Mouse (Mus musculus): ENCODE results near the gene Sema3g. TPM values are rescaled to one million over a fixed set of nuclear protein-coding genes. Genes with fewer than 3 reads are reported as not detected.
A peak's percentile ranks its signal among the peaks of the same experiment; 100 is the strongest.

Gene Sema3g
- polyA plus RNA-seq, 1 experiment from 2014 or later = 0.73 TPM

DNA sequence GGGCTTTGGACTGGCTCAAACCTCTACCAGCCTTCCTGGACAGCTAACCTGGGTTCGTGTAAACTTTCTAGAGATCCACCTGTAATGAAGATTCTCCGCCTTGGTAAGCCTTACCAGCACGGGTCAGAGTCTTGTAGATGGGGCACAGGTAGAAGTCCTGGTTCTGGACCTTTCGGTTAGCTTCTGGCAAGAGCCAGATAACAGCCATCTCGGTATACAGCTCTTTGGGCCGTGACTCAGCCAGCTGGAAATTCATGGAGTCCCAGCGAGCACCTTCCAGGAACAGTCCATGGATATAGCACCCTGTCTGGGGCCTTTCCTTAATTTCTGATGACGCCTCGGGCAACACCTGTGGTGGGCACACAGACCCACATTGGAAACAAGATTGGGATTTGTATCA, 43.3 kb downstream of the Sema3g start:
- Histone ChIP-seq H3K27ac (no peak overlapping the region), H3K9ac (no peak overlapping the region), H3K4me2 (no peak overlapping the region), H3K4me3 (replicated peaks) (no peak overlapping the region), H3K9me3 (no peaks in the 10 kb centered on the region), H3K27me3 (replicated peaks) (no peaks in the 10 kb centered on the region), H3K36me3 (peaks cover 54% of the 10 kb centered on the region), H3K4me1 (no peaks in the 10 kb centered on the region)
- peak; percentile 32; the same call in 1 of the 2 replicates for ATAC-seq (ENCODE audit: insufficient read depth, low FRiP score, low read depth)
- 88% methylated on average over 9 of the region's 9 CpGs for WGBS

DNA sequence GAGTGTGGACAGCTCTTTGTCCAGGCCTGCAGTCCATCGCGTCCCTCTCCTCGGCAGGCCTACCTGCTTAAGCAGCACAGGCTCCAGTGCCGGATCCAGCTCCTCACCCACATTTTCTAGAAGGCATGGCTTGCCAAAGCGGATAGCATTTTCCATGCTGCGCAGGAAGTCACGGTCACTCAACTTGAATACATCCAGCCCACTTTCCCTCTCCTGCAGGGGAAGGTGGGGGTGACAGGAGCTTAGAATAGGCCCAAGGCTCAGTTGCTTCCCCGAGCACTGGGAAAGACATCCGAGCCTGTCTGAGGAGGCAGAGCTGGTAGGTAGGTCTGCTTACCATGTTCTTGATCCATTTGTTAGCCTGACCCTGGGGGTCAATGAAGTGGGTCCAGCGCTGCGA, 50.0 kb downstream of the Sema3g start:
- 81% methylated on average over 11 of the region's 11 CpGs for WGBS

DNA sequence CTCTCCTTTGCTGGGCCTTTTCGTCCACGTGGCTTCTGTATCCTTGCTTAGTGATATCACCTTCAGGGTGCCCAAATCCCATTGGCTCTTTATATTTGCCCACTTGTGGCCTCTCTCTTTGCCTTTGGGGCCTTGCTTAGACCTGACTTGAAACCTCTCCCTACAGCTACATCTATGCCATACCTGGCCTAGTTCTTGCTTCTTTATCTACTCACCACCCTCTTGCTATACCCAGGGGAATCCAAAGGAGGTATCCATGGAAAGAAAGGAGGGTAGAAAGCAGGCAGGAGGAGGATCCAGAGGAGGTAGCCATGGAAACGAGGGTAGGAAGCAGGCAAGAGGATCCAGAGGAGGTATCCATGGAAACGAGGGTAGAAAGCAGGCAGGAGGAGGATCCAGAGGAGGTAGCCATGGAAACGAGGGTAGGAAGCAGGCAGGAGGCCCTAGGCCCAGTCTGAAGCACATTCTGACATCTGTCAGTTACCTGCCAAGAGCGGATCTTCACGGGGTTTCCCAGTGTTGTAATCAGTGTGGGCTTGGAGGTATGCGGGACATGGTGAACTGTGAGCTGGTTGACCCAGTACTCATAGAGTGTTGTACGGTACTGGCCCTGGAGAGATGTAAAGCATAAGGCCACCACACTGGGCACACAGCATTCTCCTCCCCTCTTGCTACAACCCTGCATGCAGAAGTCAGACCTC, 50.8 kb downstream of the Sema3g start:
- WGBS = 68% methylated on average over 9 of the region's 9 CpGs
- Histone ChIP-seq H3K36me3 (no peaks in the 10 kb centered on the region), H3K9me3 (no peaks in the 10 kb centered on the region), H3K9ac (no peak overlapping the region), H3K4me2 (peak overlapping the region; percentile 67), H3K4me1 (peaks cover 4% of the 10 kb centered on the region; the same call in 1 of the 2 replicates), H3K27ac (no peak overlapping the region), H3K27me3 (replicated peaks) (no peaks in the 10 kb centered on the region), H3K4me3 (replicated peaks) (no peak overlapping the region)
- no peak for ATAC-seq (ENCODE audit: insufficient read depth, low FRiP score, low read depth)

More for the DNA sequence above, 50.0 kb downstream of the Sema3g start:
- peaks cover 4% of the 10 kb centered on the region; the same call in 1 of the 2 replicates for H3K4me1 ChIP-seq
- H3K9ac ChIP-seq = no peak overlapping the region
- H3K27me3 ChIP-seq (replicated peaks) = no peaks in the 10 kb centered on the region
- H3K4me2 ChIP-seq = no peak overlapping the region
- H3K36me3 ChIP-seq = no peaks in the 10 kb centered on the region
- no peak overlapping the region for H3K4me3 ChIP-seq (replicated peaks)
- ATAC-seq (ENCODE audit: insufficient read depth, low FRiP score, low read depth) = no peak
- H3K9me3 ChIP-seq = no peaks in the 10 kb centered on the region
- no peak overlapping the region for H3K27ac ChIP-seq

DNA sequence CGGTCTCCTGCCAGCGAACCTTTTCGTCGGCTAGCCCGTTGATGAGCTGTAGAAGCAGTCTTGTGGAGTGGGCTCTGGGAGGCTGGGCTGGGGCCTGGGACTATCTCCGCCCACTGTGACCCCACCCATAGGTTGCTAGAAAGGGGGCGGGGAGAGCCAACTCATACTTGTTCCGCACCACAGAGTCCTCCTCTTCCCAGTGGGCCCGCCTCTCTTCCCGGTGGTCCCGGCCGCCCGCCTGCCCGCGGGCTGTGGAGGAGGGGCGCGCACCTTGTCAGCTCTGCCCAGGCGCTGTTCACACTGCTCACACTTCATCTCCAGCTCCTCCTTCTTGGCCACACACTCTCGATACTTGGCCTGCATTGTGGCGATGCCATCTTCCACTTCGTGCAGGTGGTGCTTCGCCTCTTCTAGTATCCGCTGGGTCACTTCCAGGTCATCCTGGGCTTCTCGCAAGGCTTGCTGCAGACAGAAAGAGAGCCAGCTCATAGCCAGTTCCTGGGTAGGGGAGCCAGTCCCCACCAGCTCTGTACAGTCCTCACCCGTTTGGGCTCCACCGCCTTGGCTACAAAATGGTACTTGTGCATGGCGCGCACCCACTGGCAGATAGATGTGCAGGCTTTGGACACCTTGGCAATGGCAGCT, 51.9 kb downstream of the Sema3g start:
- Histone ChIP-seq H3K4me2 (peak overlapping the region; percentile 67), H3K27me3 (replicated peaks) (no peaks in the 10 kb centered on the region), H3K9me3 (no peaks in the 10 kb centered on the region), H3K9ac (0 out of 2 replicates have a peak overlapping the region, but pooled peaks have one; percentile 17), H3K4me1 (peaks cover 4% of the 10 kb centered on the region; the same call in 1 of the 2 replicates), H3K36me3 (no peaks in the 10 kb centered on the region), H3K27ac (peak overlapping the region; percentile 11; the same call in 1 of the 2 replicates), H3K4me3 (replicated peaks) (peak overlapping the region; percentile 38)
- ATAC-seq (ENCODE audit: insufficient read depth, low FRiP score, low read depth) = peak; percentile 83
- 15% methylated on average over 26 of the region's 28 CpGs for WGBS

DNA sequence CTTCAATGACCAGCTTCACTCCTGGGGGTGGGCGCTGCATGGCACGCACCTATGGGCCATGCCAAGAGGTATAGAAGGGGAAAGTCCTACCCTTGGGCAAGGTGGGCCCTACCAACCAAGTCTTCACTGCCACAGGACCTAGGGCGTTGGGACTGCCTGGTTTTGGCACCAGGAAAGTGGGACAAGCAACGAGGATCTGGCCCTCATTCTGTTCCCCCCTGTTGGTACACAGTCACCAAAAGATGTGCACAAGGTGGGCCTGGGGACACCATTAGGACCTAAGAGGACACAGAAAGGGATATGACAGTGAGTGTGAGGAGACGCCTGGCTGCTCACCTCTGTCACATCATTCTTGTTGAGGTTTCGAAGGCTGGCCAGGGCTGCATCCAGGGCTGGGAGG, 53.5 kb downstream of the Sema3g start:
- Histone ChIP-seq H3K9ac (no peak overlapping the region), H3K4me3 (replicated peaks) (no peak overlapping the region), H3K27ac (no peak overlapping the region), H3K4me2 (no peak overlapping the region), H3K4me1 (peaks cover 4% of the 10 kb centered on the region; the same call in 1 of the 2 replicates), H3K36me3 (no peaks in the 10 kb centered on the region), H3K9me3 (no peaks in the 10 kb centered on the region), H3K27me3 (replicated peaks) (no peaks in the 10 kb centered on the region)
- WGBS = 89% methylated on average over 6 of the region's 6 CpGs
- ATAC-seq (ENCODE audit: insufficient read depth, low FRiP score, low read depth) = no peak

DNA sequence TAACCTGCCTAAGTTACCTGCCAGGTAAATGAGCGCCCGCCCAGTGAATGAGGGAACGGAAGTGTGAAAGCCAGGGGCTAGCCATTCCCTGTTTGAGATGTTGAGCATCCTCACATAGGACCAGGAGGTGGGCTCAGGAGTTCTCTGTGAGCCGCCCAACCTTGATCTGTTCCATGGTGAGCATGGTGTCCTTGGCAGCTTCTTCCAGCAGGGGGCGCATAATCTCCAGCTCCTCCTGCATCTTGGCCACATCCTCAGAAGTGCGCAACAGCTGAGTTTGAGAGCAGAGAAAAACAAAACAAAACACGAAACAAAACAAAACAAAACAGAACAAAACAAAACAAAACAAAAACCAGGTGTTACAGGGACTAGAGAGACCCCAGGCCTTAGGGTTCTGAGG, 54.5 kb downstream of the Sema3g start:
- H3K36me3 ChIP-seq = no peaks in the 10 kb centered on the region
- H3K4me2 ChIP-seq = no peak overlapping the region
- H3K9me3 ChIP-seq = no peaks in the 10 kb centered on the region
- H3K4me3 ChIP-seq (replicated peaks) = no peak overlapping the region
- H3K9ac ChIP-seq = no peak overlapping the region
- ATAC-seq (ENCODE audit: insufficient read depth, low FRiP score, low read depth) = no peak
- no peaks in the 10 kb centered on the region for H3K27me3 ChIP-seq (replicated peaks)
- H3K27ac ChIP-seq = no peak overlapping the region
- WGBS = 19% methylated on average over 7 of the region's 7 CpGs
- H3K4me1 ChIP-seq = peaks cover 4% of the 10 kb centered on the region; the same call in 1 of the 2 replicates

Other genes starting within 250 kb of the Sema3g start
- 54.4 and 54.8 TPM in 2 replicates for gene Glt8d1, start 216.5 kb upstream of the Sema3g start, polyA plus RNA-seq (2015; fragmentation: Nextera tagmentation; extraction: Ambion mirVana)
- gene Spcs1, start 216.2 kb upstream of the Sema3g start, polyA plus RNA-seq (2015; fragmentation: Nextera tagmentation; extraction: Ambion mirVana) = 442 and 483 TPM in 2 replicates
- gene Pbrm1, start 198.7 kb upstream of the Sema3g start, polyA plus RNA-seq (2015; fragmentation: Nextera tagmentation; extraction: Ambion mirVana) = 109 and 118 TPM in 2 replicates
- 113 and 119 TPM in 2 replicates for gene Gnl3, start 198.7 kb upstream of the Sema3g start, polyA plus RNA-seq (2015; fragmentation: Nextera tagmentation; extraction: Ambion mirVana)
- 70.9 and 77.2 TPM in 2 replicates for gene Smim4, start 88.9 kb upstream of the Sema3g start, polyA plus RNA-seq (2015; fragmentation: Nextera tagmentation; extraction: Ambion mirVana)
- 367 and 372 TPM in 2 replicates for gene Nt5dc2, start 86.8 kb upstream of the Sema3g start, polyA plus RNA-seq (2015; fragmentation: Nextera tagmentation; extraction: Ambion mirVana)
- 35.0 and 38.5 TPM in 2 replicates for gene Stab1, start 49.2 kb upstream of the Sema3g start, polyA plus RNA-seq (2015; fragmentation: Nextera tagmentation; extraction: Ambion mirVana)
- 7.1 and 9.8 TPM in 2 replicates for gene Tnnc1, start 9.5 kb upstream of the Sema3g start, polyA plus RNA-seq (2015; fragmentation: Nextera tagmentation; extraction: Ambion mirVana)
- gene Nisch, start 914 bp upstream of the Sema3g start, polyA plus RNA-seq (2015; fragmentation: Nextera tagmentation; extraction: Ambion mirVana) = 319 and 363 TPM in 2 replicates
- 11.2 and 11.8 TPM in 2 replicates for gene Phf7, start 33.5 kb downstream of the Sema3g start, polyA plus RNA-seq (2015; fragmentation: Nextera tagmentation; extraction: Ambion mirVana)
- gene Bap1, start 33.6 kb downstream of the Sema3g start, polyA plus RNA-seq (2015; fragmentation: Nextera tagmentation; extraction: Ambion mirVana) = 59.7 and 67.7 TPM in 2 replicates
- gene Dnah1, start 106.0 kb downstream of the Sema3g start, polyA plus RNA-seq (2015; fragmentation: Nextera tagmentation; extraction: Ambion mirVana) = 3.5 and 4.0 TPM in 2 replicates
- gene Capn7, start 118.8 kb downstream of the Sema3g start, polyA plus RNA-seq (2015; fragmentation: Nextera tagmentation; extraction: Ambion mirVana) = 37.8 and 41.8 TPM in 2 replicates
- gene Sh3bp5, start 218.2 kb downstream of the Sema3g start, polyA plus RNA-seq (2015; fragmentation: Nextera tagmentation; extraction: Ambion mirVana) = 19.8 and 22.0 TPM in 2 replicates

All from stomach, embryonic 15.5 days (tissue).